Mouse (Mus musculus) adrenal gland, adult 8-10 months (tissue): ENCODE data around the gene Taar8b. TPM values are rescaled to one million over a fixed set of nuclear protein-coding genes. Genes with fewer than 3 reads are reported as not detected.
"Not testable (repeated sequence)": the region's sequence is repeated elsewhere in the genome, so short reads cannot be mapped to it uniquely, and the experiment has no call there.

Source experiments
- DNase-seq: peaks from one replicate; pipeline ENCODE4 v3.0.0; 2022
- total RNA-seq, 4 experiments: library from RNA; stranded (reverse); gene quantifications; 2 replicates each; pipeline ENCODE4 v1.2.4; 2022

Taar8b gene
- total RNA-seq: not detected

- DNase-seq: no peak
These were observed at the start of gene Taar8b for GRCm38 (mm10) chr10:24092194-24092593. Gene Taar8b, minus strand, starts transcription at chr10:24092294.

- DNase-seq: no peak
These were observed 46.6 kb upstream of the Taar8b start for GRCm38 (mm10) chr10:24138623-24139261.

GRCm38 (mm10) chr10:24134071-24134645 is 42.1 kb upstream of the Taar8b start:
- no peak for DNase-seq

GRCm38 (mm10) chr10:24133132-24133531 is 41.0 kb upstream of the Taar8b start:
- DNase-seq: no peak

- no peak for DNase-seq
These were observed 40.2 kb upstream of the Taar8b start for GRCm38 (mm10) chr10:24132273-24132672.

- peak; percentile 43 for DNase-seq
These were observed 39.6 kb upstream of the Taar8b start for GRCm38 (mm10) chr10:24131451-24132262.

GRCm38 (mm10) chr10:24111116-24111778 is 19.2 kb upstream of the Taar8b start:
- DNase-seq: no peak

- DNase-seq: not testable (repeated sequence)
These were observed 17.3 kb upstream of the Taar8b start, which contains the start of gene Taar9 for GRCm38 (mm10) chr10:24109434-24109833. Gene Taar9, minus strand, starts transcription at chr10:24109534.

- no peak for DNase-seq
These were observed 16.1 kb upstream of the Taar8b start for GRCm38 (mm10) chr10:24108236-24108635.

- no peak for DNase-seq
These were observed 15.7 kb upstream of the Taar8b start for GRCm38 (mm10) chr10:24107747-24108146.

GRCm38 (mm10) chr10:24103299-24103698 is 11.2 kb upstream of the Taar8b start:
- DNase-seq: not testable (repeated sequence)

GRCm38 (mm10) chr10:24101812-24102211 is 9.7 kb upstream of the Taar8b start, which contains the start of gene Taar8c:
Gene Taar8c, minus strand, starts transcription at chr10:24101912.
- not testable (repeated sequence) for DNase-seq

GRCm38 (mm10) chr10:24097010-24097409 is 4.9 kb upstream of the Taar8b start:
- DNase-seq: not testable (repeated sequence)

GRCm38 (mm10) chr10:24087168-24087567 is 4.9 kb downstream of the Taar8b start:
- DNase-seq: no peak

- DNase-seq: no peak
These were observed 5.5 kb downstream of the Taar8b start for GRCm38 (mm10) chr10:24086555-24086954.

- no peak for DNase-seq
These were observed 6.2 kb downstream of the Taar8b start for GRCm38 (mm10) chr10:24085936-24086335.

GRCm38 (mm10) chr10:24080166-24080565 is 11.9 kb downstream of the Taar8b start:
- DNase-seq: peak; percentile 11

GRCm38 (mm10) chr10:24076200-24076599 is 15.9 kb downstream of the Taar8b start, which contains the start of gene Taar8a:
Gene Taar8a, plus strand, starts transcription at chr10:24076500.
- not testable (repeated sequence) for DNase-seq

GRCm38 (mm10) chr10:24074751-24075150 is 17.3 kb downstream of the Taar8b start:
- not testable (repeated sequence) for DNase-seq

- DNase-seq: no peak
These were observed 33.1 kb downstream of the Taar8b start for GRCm38 (mm10) chr10:24058986-24059385.

- DNase-seq: no peak
These were observed 40.1 kb downstream of the Taar8b start for GRCm38 (mm10) chr10:24052039-24052438.

GRCm38 (mm10) chr10:24049210-24049609 is 42.9 kb downstream of the Taar8b start, which contains the start of gene Taar7f:
Gene Taar7f, plus strand, starts transcription at chr10:24049510.
- DNase-seq: no peak
